Mouse (Mus musculus): ENCODE measurements at regions not wholly inside any gene's neighbourhood (a gene's known extent, or its start where the extent isn't known, plus 50 kb on each side); places are given as distances from the start of the nearest gene placed in this dataset.
"Not testable (repeated sequence)": the region's sequence is repeated elsewhere in the genome, so short reads cannot be mapped to it uniquely, and the experiment has no call there.

GRCm38 (mm10) chr19:59516957-59517356 lies 58.8 kb downstream of the Emx2 start:
- no peak for DNase-seq

GRCm38 (mm10) chr19:59519156-59519555 lies 61.0 kb downstream of the Emx2 start:
- no peak for DNase-seq

GRCm38 (mm10) chr19:59522176-59522575 lies 64.0 kb downstream of the Emx2 start:
- no peak for DNase-seq

GRCm38 (mm10) chr19:59523356-59523755 lies 65.2 kb downstream of the Emx2 start:
- DNase-seq, result no peak

GRCm38 (mm10) chr19:59564101-59564500 lies 105.9 kb downstream of the Emx2 start:
- DNase-seq, result no peak

GRCm38 (mm10) chr19:59568907-59569306 lies 110.7 kb downstream of the Emx2 start:
- DNase-seq, result no peak

GRCm38 (mm10) chr19:59569590-59569989 lies 111.4 kb downstream of the Emx2 start:
- not testable (repeated sequence) for DNase-seq

- DNase-seq, result no peak
These were observed 116.2 kb downstream of the Emx2 start for GRCm38 (mm10) chr19:59574346-59574745.

GRCm38 (mm10) chr19:59577886-59578285 lies 119.7 kb downstream of the Emx2 start:
- DNase-seq, result no peak

GRCm38 (mm10) chr19:59579676-59580075 lies 121.5 kb downstream of the Emx2 start:
- DNase-seq, result no peak

GRCm38 (mm10) chr19:59585835-59586234 lies 127.7 kb downstream of the Emx2 start:
- no peak for DNase-seq

GRCm38 (mm10) chr19:59587303-59587702 lies 129.1 kb downstream of the Emx2 start:
- no peak for DNase-seq

GRCm38 (mm10) chr19:59588068-59588522 lies 129.9 kb downstream of the Emx2 start:
- no peak for DNase-seq

GRCm38 (mm10) chr19:59590021-59590420 lies 131.8 kb downstream of the Emx2 start:
- DNase-seq, result no peak

GRCm38 (mm10) chr19:59592060-59592459 lies 133.9 kb downstream of the Emx2 start:
- no peak for DNase-seq

- DNase-seq, result no peak
These were observed 166.2 kb downstream of the Emx2 start for GRCm38 (mm10) chr19:59624288-59624795.

- no peak for DNase-seq
These were observed 169.5 kb downstream of the Emx2 start for GRCm38 (mm10) chr19:59627681-59628080.

GRCm38 (mm10) chr19:59628296-59629160 lies 170.4 kb downstream of the Emx2 start:
- no peak for DNase-seq

GRCm38 (mm10) chr19:59629161-59629445 lies 170.9 kb downstream of the Emx2 start:
- no peak for DNase-seq

- DNase-seq, result no peak
These were observed 171.9 kb downstream of the Emx2 start for GRCm38 (mm10) chr19:59630095-59630494.

- DNase-seq, result no peak
These were observed 172.5 kb downstream of the Emx2 start for GRCm38 (mm10) chr19:59630706-59631105.

- no peak for DNase-seq
These were observed 173.4 kb downstream of the Emx2 start for GRCm38 (mm10) chr19:59631541-59631940.

- DNase-seq, result no peak
These were observed 178.1 kb downstream of the Emx2 start for GRCm38 (mm10) chr19:59636271-59636670.

- no peak for DNase-seq
These were observed 184.4 kb downstream of the Emx2 start for GRCm38 (mm10) chr19:59642606-59643005.

GRCm38 (mm10) chr19:59646231-59646630 lies 188.1 kb downstream of the Emx2 start:
- no peak for DNase-seq

Data from B cell, adult 2 months (primary cell).